Mouse (Mus musculus) CH12.LX (cell line): ENCODE measurements around the gene Kdm4b.

Experiments used
- BHLHE40 ChIP-seq: IDR thresholded peaks from 2 replicates; pipeline ENCODE4 v1.6.1; 2011; ENCODE audit warnings: mild to moderate bottlenecking, low read depth, low read length, improper control_type of control experiment
- CTCF ChIP-seq, 2 experiments: IDR thresholded peaks in 1 of 2; conservative IDR thresholded peaks in 1 of 2; 2 replicates each; pipeline ENCODE4 v1.5.1; 2011 to 2012; ENCODE audit warnings: low read depth in 2 of 2, low read length in 2 of 2, improper control_type of control experiment in 1 of 2, inconsistent platforms in 1 of 2, mild to moderate bottlenecking in 1 of 2, moderate library complexity in 1 of 2
- E2F4 ChIP-seq: IDR thresholded peaks from 2 replicates; pipeline ENCODE4 v1.6.1; 2011; ENCODE audit warnings: low read depth, low read length, improper control_type of control experiment; ENCODE audit not compliant: insufficient replicate concordance
- ELF1 ChIP-seq: IDR thresholded peaks from 2 replicates; pipeline ENCODE4 v1.6.1; 2014; ENCODE audit warnings: low read depth, mild to moderate bottlenecking, inconsistent platforms, low read length, improper control_type of control experiment
- ETS1 ChIP-seq: conservative IDR thresholded peaks from 2 replicates; pipeline ENCODE4 v1.6.1; 2012; ENCODE audit warnings: low read depth, mild to moderate bottlenecking, inconsistent platforms, low read length, improper control_type of control experiment, moderate library complexity
- KAT2A ChIP-seq: IDR thresholded peaks from 2 replicates; pipeline ENCODE4 v1.6.1; 2012; ENCODE audit warnings: low read length, improper control_type of control experiment, inconsistent platforms; ENCODE audit not compliant: insufficient replicate concordance
- MAX ChIP-seq: IDR thresholded peaks from 2 replicates; pipeline ENCODE4 v1.6.1; 2011; ENCODE audit warnings: low read length, improper control_type of control experiment
- NRF1 ChIP-seq: IDR thresholded peaks from 2 replicates; pipeline ENCODE4 v1.6.1; 2014; ENCODE audit warnings: low read depth, mild to moderate bottlenecking, inconsistent platforms, low read length, improper control_type of control experiment, moderate library complexity
- POLR2A ChIP-seq: IDR thresholded peaks from 2 replicates; pipeline ENCODE4 v1.6.1; 2011; ENCODE audit warnings: low read depth, mild to moderate bottlenecking, improper control_type of control experiment, low read length
- SMC3 ChIP-seq: IDR thresholded peaks from 2 replicates; pipeline ENCODE4 v1.6.1; 2011; ENCODE audit warnings: low read depth, low read length, improper control_type of control experiment

DNA sequence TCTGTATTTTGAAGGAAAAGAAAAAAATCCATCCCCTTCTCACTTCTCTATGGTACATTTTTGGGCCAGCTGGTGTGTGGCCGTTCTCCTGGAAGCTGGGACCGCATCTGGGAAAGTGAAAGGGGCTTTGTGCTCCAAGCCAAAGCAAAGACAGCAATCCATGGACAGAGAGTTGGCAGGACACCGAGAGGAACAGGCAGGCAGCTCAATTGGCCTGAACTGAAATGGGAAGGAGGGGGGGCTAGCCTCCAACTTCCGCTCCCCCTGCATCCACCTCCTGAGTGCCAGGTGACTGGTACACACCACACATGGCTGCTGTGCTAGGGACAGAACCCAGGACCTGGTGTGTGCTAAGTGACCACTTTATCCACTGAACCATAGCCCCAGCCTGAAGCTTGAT, 43.1 kb upstream of the Kdm4b start:
- TF ChIP-seq ETS1 (no peak), CTCF (conservative IDR thresholded peaks at IDR 0.05 in 1 of 2, IDR thresholded peaks at IDR 0.05 in 1 of 2; ENCODE audit: low read depth in 2 of 2, low read length in 2 of 2) (no peak), POLR2A (no peak), NRF1 (no peak), E2F4 (no peak), KAT2A (no peak), BHLHE40 (no peak), ELF1 (no peak), MAX (no peak), SMC3 (no peak)
